Mouse (Mus musculus) right cerebral cortex, adult 18-20 months (tissue): ENCODE measurements around the gene Olfr231.

Experiments used
- DNase-seq: peaks from one replicate; pipeline ENCODE4 v3.0.0; 2022; ENCODE audit warnings: mixed read lengths

Gene Olfr231

DNA sequence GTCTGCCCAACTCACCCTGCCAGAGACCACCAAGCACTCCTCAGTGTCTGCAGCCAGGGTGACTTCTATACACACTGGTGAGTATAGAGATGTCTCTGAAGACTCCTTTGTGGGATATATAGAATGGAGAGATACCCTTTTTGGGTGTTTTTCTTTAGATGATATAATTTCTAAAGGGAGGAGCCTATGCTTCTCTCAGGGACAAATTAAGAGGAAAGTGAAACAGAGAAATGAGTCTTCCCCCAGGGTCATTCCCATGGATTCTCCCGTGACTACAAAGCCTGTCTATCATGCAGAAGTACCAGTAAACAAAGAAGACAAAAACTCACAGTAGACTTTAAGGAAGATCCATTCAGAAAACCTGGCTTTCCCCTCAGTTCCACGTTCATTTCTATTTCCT is at the start of gene Olfr231:
Gene Olfr231 (minus strand): TSS at position 101 of the 400 bp plus-strand sequence.
- DNase-seq: no peak

DNA sequence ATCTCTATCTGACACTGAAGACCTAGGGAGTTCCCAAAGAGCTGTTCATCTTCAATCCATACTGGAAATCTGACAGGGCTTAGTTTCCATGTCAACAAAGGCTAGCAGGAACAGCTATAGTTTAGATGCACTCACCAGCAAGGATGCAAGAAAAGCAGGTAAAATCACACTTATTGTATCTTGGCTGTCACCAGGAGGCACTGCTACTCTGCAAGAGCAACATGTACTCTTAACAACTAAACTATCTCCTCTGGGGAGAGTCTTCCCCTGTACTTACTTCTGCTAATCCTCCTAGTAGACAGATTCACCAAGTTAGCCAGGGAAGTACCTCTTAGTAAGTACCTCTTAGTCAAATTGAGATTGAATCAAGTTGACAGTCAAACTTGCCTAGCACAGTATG is 48.1 kb upstream of the Olfr231 start:
- no peak for DNase-seq

DNA sequence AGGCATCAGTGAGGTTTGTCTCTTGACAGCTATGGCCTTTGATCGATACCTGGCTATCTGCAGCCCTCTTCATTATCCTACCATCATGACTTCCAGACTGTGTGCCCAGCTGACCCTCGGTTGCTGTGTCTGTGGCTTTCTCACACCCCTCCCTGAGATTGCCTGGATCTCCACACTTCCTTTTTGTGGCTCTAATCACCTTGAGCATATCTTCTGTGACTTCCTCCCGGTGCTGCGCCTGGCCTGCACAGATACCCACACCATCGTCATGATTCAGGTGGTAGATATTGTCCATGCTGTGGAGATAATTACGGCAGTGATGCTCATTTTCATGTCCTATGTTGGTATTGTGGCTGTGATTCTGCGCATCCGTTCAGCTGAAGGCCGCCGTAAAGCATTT is 38.1 kb upstream of the Olfr231 start:
- DNase-seq: no peak

DNA sequence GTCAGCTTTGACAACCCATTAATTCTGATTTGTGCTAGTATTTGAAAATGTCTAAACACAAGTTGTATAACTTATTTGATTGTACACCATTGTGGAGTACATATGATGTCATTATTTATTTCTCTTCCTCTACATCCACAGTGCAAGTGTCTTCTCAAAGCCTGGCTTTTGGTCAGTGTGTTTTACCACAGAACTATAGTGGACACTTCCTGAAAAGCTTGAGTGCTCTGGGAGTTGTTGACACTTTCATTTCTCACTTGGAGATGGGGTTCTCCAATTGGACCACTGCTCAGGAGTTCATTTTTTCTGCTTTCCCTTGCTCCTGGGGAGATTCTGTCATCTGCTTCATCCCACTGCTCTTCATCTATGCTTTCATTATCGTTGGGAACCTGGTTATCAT is 37.5 kb upstream of the Olfr231 start:
- no peak for DNase-seq

DNA sequence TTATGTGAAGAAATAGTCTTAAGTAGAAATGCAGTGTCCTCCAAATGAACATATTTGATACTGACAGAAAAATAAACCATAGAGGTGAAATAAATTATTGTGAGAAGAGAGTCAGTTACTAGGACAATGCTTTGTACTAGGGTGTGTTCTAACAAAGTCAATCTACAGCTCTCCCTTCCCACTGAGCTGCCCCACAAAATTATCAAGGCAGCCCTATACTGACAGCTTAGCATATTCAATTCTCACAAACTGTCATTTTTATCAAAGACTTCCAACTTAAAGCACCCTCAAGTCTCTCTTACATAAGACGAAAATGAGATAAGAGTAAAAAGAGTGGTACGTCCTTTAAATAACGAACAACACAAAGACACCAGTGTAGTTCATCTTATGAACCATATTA is 36.7 kb upstream of the Olfr231 start:
- DNase-seq: no peak

DNA sequence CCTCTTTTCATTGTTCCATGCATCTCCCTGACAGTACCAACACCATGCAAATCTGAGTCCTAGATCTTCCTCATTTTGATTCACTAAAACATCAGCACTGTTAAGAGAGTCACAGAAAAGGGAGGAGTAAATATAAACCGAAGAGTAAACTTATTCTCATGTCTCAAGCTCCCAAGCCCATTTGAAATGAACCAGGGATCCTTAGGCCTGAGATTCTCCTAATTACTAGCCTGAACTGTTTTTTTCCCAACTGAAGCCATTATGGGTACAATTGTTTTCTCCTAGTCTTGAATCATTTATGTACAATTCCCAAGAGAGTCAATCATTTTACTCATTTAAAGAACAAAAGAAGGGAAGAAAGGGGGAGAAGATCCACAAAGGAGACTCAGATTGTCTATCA is 34.4 kb upstream of the Olfr231 start, which contains the start of gene Olfr420:
Gene Olfr420 (plus strand): TSS at position 301 of the 400 bp plus-strand sequence.
- DNase-seq: no peak

DNA sequence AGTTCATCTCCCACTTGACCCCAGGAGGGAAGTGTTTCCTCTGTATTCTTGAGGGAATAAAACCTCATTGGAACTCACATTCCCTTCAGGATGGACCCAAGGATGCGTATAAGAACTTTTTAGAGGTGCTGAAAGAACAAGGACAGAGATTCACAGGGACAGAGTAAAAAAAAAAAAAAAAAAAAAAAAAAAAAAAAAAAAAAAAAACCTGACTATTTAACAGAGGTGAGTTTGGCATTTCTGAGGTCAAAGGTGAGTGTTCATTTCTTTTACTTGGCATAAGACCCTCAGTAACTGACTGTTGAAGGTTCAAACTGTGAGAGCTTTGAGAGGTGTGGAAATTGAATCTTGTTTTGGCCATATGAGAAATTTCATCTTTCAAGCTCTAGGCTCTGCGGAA is 28.3 kb upstream of the Olfr231 start:
- DNase-seq: no peak

DNA sequence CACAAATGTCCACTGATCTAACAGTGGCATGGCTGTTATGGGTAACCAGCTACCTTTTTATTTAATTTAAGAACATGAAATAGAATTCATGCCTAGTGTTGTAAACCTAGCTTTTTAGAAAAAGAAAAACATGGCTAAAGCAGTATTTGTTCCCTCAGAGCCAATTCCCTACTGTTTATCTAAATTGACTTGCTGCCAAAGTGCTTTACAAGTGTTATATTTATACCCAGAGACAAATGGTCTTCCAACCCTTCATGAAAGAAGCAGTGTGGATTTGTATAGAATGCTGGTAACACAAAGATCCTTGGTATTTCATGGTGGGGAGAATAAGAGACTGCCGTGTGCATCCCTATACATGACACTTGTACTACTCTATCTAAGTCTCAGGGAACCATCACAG is 25.7 kb upstream of the Olfr231 start:
- DNase-seq: no peak

DNA sequence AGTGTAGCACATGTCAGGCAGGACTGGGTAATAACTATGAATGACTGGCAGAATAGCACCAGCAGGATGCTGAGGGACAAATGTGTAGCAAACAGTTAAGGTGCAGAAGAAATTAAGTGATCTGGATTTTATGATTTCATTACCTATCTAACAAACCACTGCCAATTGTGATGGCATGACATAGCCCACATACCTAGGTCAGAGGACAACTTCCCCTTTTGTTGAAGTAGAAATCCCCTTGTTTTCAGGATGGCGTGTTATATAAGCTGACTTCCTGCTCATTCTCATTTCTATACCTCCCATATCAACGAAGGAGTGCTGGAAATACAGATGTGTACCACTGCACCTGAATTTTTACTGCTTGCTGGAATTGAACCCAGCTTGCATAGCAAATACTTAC is 20.4 kb upstream of the Olfr231 start:
- no peak for DNase-seq

DNA sequence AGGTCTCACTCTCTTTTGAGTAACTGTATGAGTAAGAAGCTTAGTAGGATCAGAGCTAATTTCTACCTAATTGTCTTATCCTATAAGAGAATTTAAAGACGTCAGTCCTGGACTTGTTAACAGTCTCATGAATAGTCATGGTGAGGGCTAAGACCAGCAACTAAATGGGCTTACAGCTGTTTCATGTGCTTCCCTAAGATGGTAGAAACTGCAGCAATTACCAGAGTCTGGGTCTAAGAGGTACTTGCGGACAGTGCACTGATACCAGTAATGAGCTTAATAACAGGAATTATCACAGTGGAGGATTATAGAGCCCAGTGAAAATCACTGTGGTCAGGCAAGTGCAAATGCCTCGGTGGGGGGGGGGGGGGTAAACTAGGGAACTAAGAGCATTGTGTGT is 11.0 kb upstream of the Olfr231 start:
- DNase-seq: no peak

DNA sequence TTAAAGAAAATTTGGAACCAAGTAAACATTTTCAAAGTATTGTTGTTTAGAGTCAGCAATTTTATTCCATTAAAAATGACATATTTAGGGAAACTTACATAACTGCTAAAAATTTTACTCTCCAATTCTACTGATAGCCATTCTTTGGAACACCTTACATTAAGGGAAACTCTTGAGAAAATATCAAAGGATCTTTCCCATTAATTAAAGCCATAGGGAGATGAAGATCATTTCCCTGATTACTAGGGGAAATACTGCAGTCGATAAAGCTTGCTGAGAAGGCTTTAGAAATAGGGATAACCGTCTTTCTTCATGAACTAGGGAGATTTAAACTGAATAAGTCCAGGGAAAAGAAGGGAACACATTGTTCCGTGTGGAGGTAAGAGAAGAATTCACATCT is 10.3 kb upstream of the Olfr231 start, which contains the start of gene Olfr424:
Gene Olfr424 (plus strand): TSS at position 301 of the 400 bp plus-strand sequence.
- no peak for DNase-seq

DNA sequence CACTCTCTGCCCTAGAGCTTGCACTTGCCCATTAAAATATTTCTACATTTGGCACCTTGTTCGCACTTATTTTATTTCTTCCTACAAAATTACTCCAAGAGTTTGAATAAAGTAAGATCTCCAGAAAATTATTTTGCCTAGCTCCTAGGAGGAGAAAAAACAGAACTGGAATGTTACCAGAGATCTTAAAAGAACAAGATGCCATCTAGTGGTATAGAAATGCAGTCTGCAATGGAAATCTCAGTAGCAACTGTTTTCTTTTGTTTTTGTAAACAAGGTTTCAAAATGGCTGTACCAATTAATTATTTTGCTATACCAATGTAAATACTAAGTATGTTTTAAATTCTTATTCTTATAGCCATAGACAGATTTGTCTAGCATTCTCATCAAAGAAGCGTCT is 17.2 kb downstream of the Olfr231 start:
- no peak for DNase-seq

DNA sequence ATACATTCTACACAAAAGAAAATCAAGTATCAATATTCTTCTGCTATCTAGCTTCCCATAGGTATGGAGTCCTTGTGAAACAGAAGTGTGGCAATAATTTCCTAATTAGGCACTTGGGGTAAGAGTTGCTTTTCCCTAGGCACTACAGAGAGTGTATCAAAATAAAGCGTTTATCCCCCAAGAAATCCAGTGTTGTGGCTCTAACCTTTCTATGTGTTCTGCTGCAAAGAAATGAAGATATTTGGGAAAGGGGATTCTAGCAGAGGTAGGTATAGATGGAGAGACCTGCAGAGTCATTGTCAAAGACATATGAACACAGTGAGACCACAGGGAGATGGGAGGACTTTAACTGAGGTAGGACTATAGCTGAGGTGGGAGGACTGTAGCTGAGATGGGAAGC is 24.4 kb downstream of the Olfr231 start, which contains the start of gene Olfr427:
Gene Olfr427 (plus strand): TSS at position 301 of the 400 bp plus-strand sequence.
- DNase-seq: no peak

DNA sequence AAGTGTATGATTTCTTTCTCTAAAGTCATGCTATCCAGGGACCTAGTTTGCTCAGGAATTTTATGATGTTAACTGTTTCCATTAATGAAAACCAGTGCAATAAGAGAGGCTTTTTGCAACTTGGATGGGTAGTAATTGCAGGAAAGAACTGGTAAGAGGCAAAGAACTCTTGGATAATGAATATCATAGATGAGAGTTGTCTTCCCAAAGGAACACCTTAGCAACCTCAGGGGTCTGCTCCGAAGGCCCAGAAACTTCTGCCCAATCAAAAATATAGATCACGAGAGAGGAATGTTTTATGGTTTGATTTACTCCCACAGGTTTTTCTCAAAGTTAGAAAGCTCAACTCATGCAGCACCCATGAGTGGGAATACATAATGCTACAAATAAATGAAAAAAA is 36.9 kb downstream of the Olfr231 start, which contains the start of gene Olfr429:
Gene Olfr429 (plus strand): TSS at position 301 of the 400 bp plus-strand sequence.
- DNase-seq: no peak

DNA sequence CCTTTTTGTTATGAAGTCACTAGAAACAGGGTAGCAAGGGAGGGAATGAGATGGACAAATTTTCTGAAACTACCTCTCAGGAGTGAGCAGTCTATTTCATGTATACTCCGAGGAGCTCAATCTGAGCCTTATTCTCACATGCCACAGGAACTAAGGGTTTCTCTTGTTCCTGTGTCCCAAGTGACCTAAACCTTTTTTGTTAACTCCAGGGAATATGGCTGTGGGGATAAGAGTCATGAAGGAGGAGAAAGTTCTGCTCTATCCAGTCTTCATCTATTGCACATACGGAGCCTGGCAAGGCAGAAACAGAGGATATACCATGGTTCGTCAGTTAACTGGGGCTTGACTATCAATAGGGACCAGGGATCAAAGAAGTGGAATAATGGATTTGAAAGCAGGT is 54.7 kb downstream of the Olfr231 start, which contains the start of gene Olfr430:
Gene Olfr430 (plus strand): TSS at position 301 of the 400 bp plus-strand sequence.
- no peak for DNase-seq
